Mouse (Mus musculus) spleen, adult 2 months (tissue): ENCODE results near the gene Aldh1b1. TPM values are rescaled to one million over a fixed set of nuclear protein-coding genes. Genes with fewer than 3 reads are reported as not detected.

Experiments used
- DNase-seq, 2 experiments: peaks; one replicate each; pipeline versions ENCODE4 v3.0.0 to v3.0.0-alpha.2; 2012 to 2021; ENCODE audit warnings: low spot score in 2 of 2, low read depth in 1 of 2
- H3K27ac ChIP-seq: fragments of 200-500 bp; 2 replicates; pipeline ENCODE4 v1.5.1; 2012; ENCODE audit warnings: low read length, inconsistent platforms; ENCODE audit not compliant: insufficient read depth
- H3K27me3 ChIP-seq: fragments of 200-500 bp; 2 replicates; pipeline ENCODE4 v1.6.1; 2012; ENCODE audit warnings: mild to moderate bottlenecking, moderate library complexity, low read length, inconsistent platforms; ENCODE audit not compliant: control insufficient read depth, insufficient read depth
- H3K36me3 ChIP-seq: fragments of 200-500 bp; 2 replicates; pipeline ENCODE4 v1.6.1; 2012; ENCODE audit warnings: mild to moderate bottlenecking, low read length, inconsistent platforms; ENCODE audit not compliant: control insufficient read depth, insufficient read depth
- H3K4me1 ChIP-seq: fragments of 200-500 bp; 2 replicates; pipeline ENCODE4 v1.6.1; 2011; ENCODE audit warnings: inconsistent platforms; ENCODE audit not compliant: control insufficient read depth, insufficient read depth, insufficient read length
- H3K4me3 ChIP-seq: fragments of 200-500 bp; 2 replicates; pipeline ENCODE4 v1.5.1; 2011; ENCODE audit warnings: mild to moderate bottlenecking, inconsistent platforms; ENCODE audit not compliant: insufficient read depth, insufficient read length; ENCODE audit errors: extremely low read depth
- CTCF ChIP-seq: fragments of 200-500 bp; IDR thresholded peaks from 2 replicates; pipeline ENCODE4 v1.5.1; 2011; ENCODE audit warnings: mild to moderate bottlenecking, inconsistent platforms; ENCODE audit not compliant: insufficient read depth, insufficient read length, insufficient replicate concordance; ENCODE audit errors: extremely low read depth
- POLR2A ChIP-seq: fragments of 200-500 bp; IDR thresholded peaks from 2 replicates; pipeline ENCODE4 v1.6.1; 2011; ENCODE audit warnings: low read depth, low read length, inconsistent platforms
- WGBS: fragments of 180-500 bp; shearing (Covaris S2); methylation state at CpG from one replicate; pipeline ENCODE4 v1.1.7; 2018; 5-methylcytosine and 5-hydroxymethylcytosine counted together
- polyA plus RNA-seq: library from polyadenylated mRNA; depleted of rRNA; stranded (reverse); fragments of >200 nt; gene quantifications from 2 replicates; pipeline ENCODE4 v1.2.3, GENCODE M21; 2012

Aldh1b1 gene
- polyA plus RNA-seq, 1 experiment: 5.5 TPM

DNA sequence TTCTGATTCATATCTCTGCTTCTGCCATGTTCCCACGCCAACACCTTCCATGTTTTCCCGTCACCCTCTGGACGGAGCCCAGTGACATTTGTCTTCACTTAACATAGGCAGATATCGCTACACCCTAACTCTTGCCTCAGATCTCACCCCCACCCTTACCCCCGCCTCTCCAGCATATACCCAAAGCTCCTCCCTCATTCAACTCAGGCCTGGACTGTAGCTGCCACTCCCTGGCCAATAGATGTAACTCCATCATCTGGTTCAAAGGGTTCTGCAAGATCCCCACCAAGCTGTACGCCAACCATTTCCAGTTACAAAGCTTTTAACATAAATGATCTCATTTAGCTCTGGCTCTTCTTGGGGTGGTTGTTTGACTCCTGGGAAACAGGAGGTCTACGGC is 32.0 kb upstream of the Aldh1b1 start:
- Histone ChIP-seq H3K27ac (no peak overlapping the region), H3K27me3 (no peaks in the 10 kb centered on the region), H3K4me3 (no peak overlapping the region), H3K36me3 (no peaks in the 10 kb centered on the region), H3K4me1 (peaks cover 5% of the 10 kb centered on the region; the same call in 1 of the 2 replicates)
- TF ChIP-seq POLR2A (no peak), CTCF (no peak)
- no peak for DNase-seq
- 88% methylated on average over 7 of the region's 7 CpGs for WGBS

DNA sequence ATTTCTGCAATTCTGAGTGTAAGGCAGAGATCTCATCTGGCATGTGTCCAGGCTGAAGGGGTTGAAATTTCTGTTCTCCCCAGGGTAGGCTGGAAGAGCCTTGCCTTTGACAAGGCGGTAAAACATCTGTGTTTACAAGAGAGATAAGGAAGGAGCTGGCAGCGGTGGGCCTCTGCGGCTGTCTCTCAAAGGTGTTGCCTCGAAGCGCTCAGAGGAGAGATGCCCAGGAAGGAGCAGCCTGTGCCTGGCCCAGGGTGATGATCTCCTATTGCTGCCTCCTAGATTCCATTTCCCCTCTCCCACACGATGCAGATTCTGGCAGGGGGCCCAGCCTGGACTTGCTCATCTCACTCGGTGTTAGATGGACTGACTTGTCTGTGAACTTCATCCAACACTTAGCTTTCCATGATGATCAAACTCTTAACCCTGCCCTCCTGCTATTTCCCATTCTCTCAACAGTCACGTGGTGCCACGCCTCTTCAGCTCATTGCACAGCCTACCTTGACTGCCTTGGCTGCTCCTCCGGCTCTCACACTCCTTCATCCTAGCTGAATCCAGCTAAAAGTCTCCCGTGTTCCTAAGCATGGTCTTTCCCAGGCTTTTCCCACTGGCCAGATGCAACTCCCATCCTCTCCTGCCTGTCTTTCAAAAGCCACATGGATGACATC is 30.8 kb upstream of the Aldh1b1 start:
- Histone ChIP-seq H3K4me1 (peaks cover 5% of the 10 kb centered on the region; the same call in 1 of the 2 replicates), H3K27ac (no peak overlapping the region), H3K4me3 (no peak overlapping the region), H3K27me3 (no peaks in the 10 kb centered on the region), H3K36me3 (no peaks in the 10 kb centered on the region)
- 64% methylated on average over 11 of the region's 11 CpGs for WGBS
- TF ChIP-seq CTCF (no peak), POLR2A (no peak)
- DNase-seq: no peak

DNA sequence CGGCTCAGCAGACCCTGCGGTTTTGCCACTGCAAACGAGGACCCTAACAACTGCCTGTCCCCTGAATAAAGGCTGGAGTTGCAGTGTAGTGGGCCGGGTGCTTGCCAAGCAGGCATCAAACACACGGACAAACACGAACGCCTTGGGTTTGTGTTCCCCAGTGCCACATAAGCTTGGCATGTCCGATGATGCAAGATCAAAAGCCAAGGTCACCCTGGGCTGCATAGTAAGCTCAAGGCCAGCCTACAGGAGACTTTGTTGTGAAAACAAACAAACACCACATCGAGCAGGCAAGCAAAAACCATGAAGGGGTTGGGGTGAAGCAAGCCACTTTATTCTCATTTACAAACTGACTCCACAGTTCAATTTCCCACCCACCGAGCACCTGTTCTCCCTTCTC is 29.7 kb upstream of the Aldh1b1 start:
- 90% methylated on average over 10 of the region's 10 CpGs for WGBS
- DNase-seq: no peak
- Histone ChIP-seq H3K36me3 (no peaks in the 10 kb centered on the region), H3K27ac (no peak overlapping the region), H3K27me3 (no peaks in the 10 kb centered on the region), H3K4me3 (no peak overlapping the region), H3K4me1 (peaks cover 5% of the 10 kb centered on the region; the same call in 1 of the 2 replicates)
- TF ChIP-seq CTCF (no peak), POLR2A (no peak)

DNA sequence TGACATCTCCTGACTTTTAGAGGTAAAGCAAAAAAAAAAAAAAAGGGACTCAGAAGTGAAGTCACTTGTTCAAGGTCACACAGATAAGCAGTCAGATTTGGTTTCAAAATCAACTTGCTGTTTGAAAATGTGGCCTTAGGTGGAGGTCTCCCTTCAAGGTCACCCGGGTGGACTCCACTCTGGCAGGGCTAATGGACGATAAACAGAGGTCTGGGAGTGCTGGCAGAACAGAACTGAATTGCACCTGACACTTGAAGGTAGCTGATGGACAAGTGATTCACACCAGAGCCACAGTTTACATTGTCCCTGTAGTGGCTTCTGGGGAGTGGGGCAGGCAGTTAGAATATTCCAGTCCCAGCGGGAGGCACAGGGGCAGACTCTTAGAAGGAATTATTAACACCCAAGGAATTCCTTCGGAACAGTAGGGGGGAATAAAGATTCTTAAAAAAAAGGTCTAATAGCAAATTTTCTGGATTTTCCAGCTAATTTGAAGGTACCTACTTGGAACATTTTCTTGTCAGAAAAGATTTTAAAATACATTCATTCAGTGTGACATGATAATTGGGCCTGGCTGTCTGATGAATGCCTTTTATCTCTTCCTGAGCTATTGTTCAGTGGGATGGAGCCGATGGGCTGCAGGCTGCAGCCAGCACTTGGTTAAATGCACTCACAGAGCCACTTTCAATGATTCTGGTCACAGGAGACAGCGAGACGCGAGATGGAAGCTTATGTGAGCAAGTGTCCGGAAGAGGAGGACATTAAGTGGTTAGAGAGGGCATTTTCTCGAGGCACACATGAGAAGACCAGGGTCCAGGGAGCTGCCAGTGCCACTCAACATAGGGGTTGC is 28.8 kb upstream of the Aldh1b1 start:
- 82% methylated on average over 10 of the region's 10 CpGs for WGBS
- Histone ChIP-seq H3K36me3 (no peaks in the 10 kb centered on the region), H3K4me3 (no peak overlapping the region), H3K27me3 (no peaks in the 10 kb centered on the region), H3K27ac (no peak overlapping the region), H3K4me1 (peaks cover 5% of the 10 kb centered on the region; the same call in 1 of the 2 replicates)
- no peak for DNase-seq
- TF ChIP-seq CTCF: no peak
- no peak for TF ChIP-seq POLR2A

DNA sequence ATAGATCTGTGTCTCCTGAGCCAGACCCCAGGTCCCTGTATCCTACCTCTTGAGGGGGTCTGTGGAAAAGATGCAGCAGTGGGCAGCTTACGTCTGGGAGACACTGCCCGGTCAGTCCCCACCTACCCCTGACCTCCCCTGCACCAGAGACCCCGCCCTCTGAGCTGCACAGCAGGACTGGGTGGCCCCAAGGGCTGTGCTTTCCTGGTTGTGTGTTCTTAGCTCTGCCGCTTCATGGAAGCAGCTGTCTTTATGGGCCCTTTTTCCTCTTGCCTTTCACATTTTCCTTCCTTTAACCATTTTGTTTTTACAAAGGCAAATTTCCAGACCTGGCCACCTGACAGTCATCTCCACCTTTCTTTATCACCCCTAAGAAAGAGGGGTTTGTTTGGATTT is 28.2 kb upstream of the Aldh1b1 start:
- Histone ChIP-seq H3K27me3 (no peaks in the 10 kb centered on the region), H3K4me1 (peaks cover 2% of the 10 kb centered on the region; the same call in 1 of the 2 replicates), H3K27ac (no peak overlapping the region), H3K4me3 (no peak overlapping the region), H3K36me3 (no peaks in the 10 kb centered on the region)
- no peak for DNase-seq
- WGBS: 89% methylated on average over 4 of the region's 4 CpGs
- TF ChIP-seq CTCF (no peak), POLR2A (no peak)

DNA sequence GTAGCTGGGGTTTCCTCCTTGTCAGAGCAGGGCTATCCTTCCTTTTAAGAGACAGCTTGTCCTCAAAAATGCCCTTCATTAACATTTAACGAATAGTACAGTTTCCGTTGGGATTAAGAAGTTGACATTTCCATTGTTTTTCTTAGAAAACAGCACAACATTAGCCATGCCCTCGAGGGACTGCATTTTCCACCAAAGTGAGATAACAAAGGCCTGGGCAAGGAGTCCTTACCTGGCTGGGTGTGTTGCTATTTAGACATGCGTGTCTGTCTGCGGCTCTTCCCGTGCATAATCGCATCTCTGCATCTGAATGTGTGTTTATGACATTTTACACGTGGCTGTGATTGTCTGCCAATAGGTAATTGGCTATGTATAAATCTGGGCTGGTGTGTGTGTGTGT is 27.6 kb upstream of the Aldh1b1 start:
- DNase-seq: no peak
- Histone ChIP-seq H3K27ac (no peak overlapping the region), H3K36me3 (no peaks in the 10 kb centered on the region), H3K27me3 (no peaks in the 10 kb centered on the region), H3K4me3 (no peak overlapping the region), H3K4me1 (no peaks in the 10 kb centered on the region)
- no peak for TF ChIP-seq CTCF
- no peak for TF ChIP-seq POLR2A
- 79% methylated on average over 8 of the region's 8 CpGs for WGBS
